Mouse (Mus musculus) telencephalon, adult 2 months (tissue): ENCODE measurements at regions not wholly inside any gene's neighbourhood (a gene's known extent, or its start where the extent isn't known, plus 50 kb on each side); places are given as distances from the start of the nearest gene placed in this dataset.

Experiments used
- DNase-seq: peaks from one replicate; pipeline ENCODE4 v3.0.0-alpha.2; 2011; ENCODE audit warnings: low read depth, low spot score

- DNase-seq = no peak
Observed at GRCm38 (mm10) chr1:119364901-119365300, 57.1 kb downstream of the Inhbb start.

GRCm38 (mm10) chr1:119358096-119358495 is 64.0 kb downstream of the Inhbb start:
- DNase-seq = no peak

- DNase-seq = no peak
Observed at GRCm38 (mm10) chr1:119356916-119357315, 65.1 kb downstream of the Inhbb start.

GRCm38 (mm10) chr1:119355456-119355855 is 66.6 kb downstream of the Inhbb start:
- DNase-seq = no peak

- no peak for DNase-seq
Observed at GRCm38 (mm10) chr1:119351567-119351966, 70.5 kb downstream of the Inhbb start.

GRCm38 (mm10) chr1:119350846-119351245 is 71.2 kb downstream of the Inhbb start:
- DNase-seq = no peak

GRCm38 (mm10) chr1:119350296-119350695 is 71.8 kb downstream of the Inhbb start:
- no peak for DNase-seq

- no peak for DNase-seq
Observed at GRCm38 (mm10) chr1:119348456-119349208, 73.4 kb downstream of the Inhbb start.

GRCm38 (mm10) chr1:119347749-119348148 is 74.3 kb downstream of the Inhbb start:
- DNase-seq = no peak

GRCm38 (mm10) chr1:119346634-119347155 is 75.4 kb downstream of the Inhbb start:
- DNase-seq = no peak

- no peak for DNase-seq
Observed at GRCm38 (mm10) chr1:119345115-119345791, 76.8 kb downstream of the Inhbb start.

GRCm38 (mm10) chr1:119344046-119344445 is 78.0 kb downstream of the Inhbb start:
- no peak for DNase-seq

GRCm38 (mm10) chr1:119335171-119335570 is 86.9 kb downstream of the Inhbb start:
- DNase-seq = no peak

- DNase-seq = no peak
Observed at GRCm38 (mm10) chr1:119330751-119331326, 91.2 kb downstream of the Inhbb start.

- no peak for DNase-seq
Observed at GRCm38 (mm10) chr1:119329693-119330434, 92.2 kb downstream of the Inhbb start.

- DNase-seq = peak; percentile 21
Observed at GRCm38 (mm10) chr1:119328921-119329692, 92.9 kb downstream of the Inhbb start.

GRCm38 (mm10) chr1:119324551-119324950 is 97.5 kb downstream of the Inhbb start:
- DNase-seq = no peak

GRCm38 (mm10) chr1:119322279-119322995 is 99.6 kb downstream of the Inhbb start:
- DNase-seq = no peak

GRCm38 (mm10) chr1:119321799-119322198 is 100.2 kb downstream of the Inhbb start:
- DNase-seq = no peak

GRCm38 (mm10) chr1:119317006-119317405 is 105.0 kb downstream of the Inhbb start:
- no peak for DNase-seq
